Mouse (Mus musculus) midbrain, postnatal 0 days (tissue): ENCODE data around the gene Plekhg1. TPM values are rescaled to one million over a fixed set of nuclear protein-coding genes. Genes with fewer than 3 reads are reported as not detected.

Experiments
- ATAC-seq: fragments of 200-750 bp; cut with Nextera tagmentation; 2 replicates; pipeline ENCODE4 v1.8.0; 2017; ENCODE audit warnings: moderate number of reproducible peaks, mild to moderate bottlenecking, moderate TSS enrichment, moderate library complexity; ENCODE audit not compliant: low FRiP score
- DNase-seq: peaks from one replicate; pipeline ENCODE4 v3.0.0-alpha.2; 2015; ENCODE audit warnings: low spot score
- H3K27ac ChIP-seq: fragments of 300-500 bp; sonication (generic); 2 replicates; pipeline ENCODE4 v1.5.1; 2014; ENCODE audit warnings: low read depth, mild to moderate bottlenecking, low read length, mixed read lengths
- H3K27me3 ChIP-seq: fragments of 300-500 bp; sonication (generic); 2 replicates; pipeline ENCODE4 v1.6.1; 2014; ENCODE audit warnings: low read length, control low read depth, mixed read lengths; ENCODE audit not compliant: insufficient read depth
- H3K36me3 ChIP-seq: fragments of 300-500 bp; sonication (generic); 2 replicates; pipeline ENCODE4 v1.6.1; 2014; ENCODE audit warnings: low read length, control low read depth, mixed read lengths; ENCODE audit not compliant: insufficient read depth
- H3K4me1 ChIP-seq: fragments of 300-500 bp; sonication (generic); 2 replicates; pipeline ENCODE4 v1.6.1; 2014; ENCODE audit warnings: mild to moderate bottlenecking, control low read depth, antibody characterized with exemption, low read length, mixed read lengths; ENCODE audit not compliant: insufficient read depth
- H3K4me2 ChIP-seq: fragments of 300-500 bp; sonication (generic); 2 replicates; pipeline ENCODE4 v1.6.1; 2014; ENCODE audit warnings: low read depth, mild to moderate bottlenecking, low read length, mixed read lengths; ENCODE audit not compliant: poor library complexity, severe bottlenecking
- H3K4me3 ChIP-seq: fragments of 300-500 bp; sonication (generic); 2 replicates; pipeline ENCODE4 v1.5.1; 2014; ENCODE audit warnings: low read depth, mild to moderate bottlenecking, low read length, moderate library complexity
- H3K9ac ChIP-seq: fragments of 300-500 bp; sonication (generic); replicated peaks from 2 replicates; pipeline ENCODE4 v1.6.1; 2014; ENCODE audit warnings: mild to moderate bottlenecking, low read length, moderate library complexity, mixed read lengths; ENCODE audit not compliant: poor library complexity, severe bottlenecking
- H3K9me3 ChIP-seq: fragments of 300-500 bp; sonication (generic); 2 replicates; pipeline ENCODE4 v1.6.1; 2016; ENCODE audit warnings: low read length, control low read depth
- CTCF ChIP-seq: IDR thresholded peaks from 2 replicates; pipeline ENCODE4 v1.5.1; 2016; ENCODE audit warnings: antibody characterized with exemption, mild to moderate bottlenecking
- WGBS: fragments of 180-500 bp; shearing (Covaris S2); extraction: QIAGEN DNeasy Blood & Tissue Kit; methylation state at CpG from one replicate; pipeline ENCODE4 v1.1.7; 2014; 5-methylcytosine and 5-hydroxymethylcytosine counted together
- polyA plus RNA-seq: library from polyadenylated mRNA; unstranded; fragments of >200 nt; fragmentation: Nextera tagmentation; extraction: Ambion mirVana; gene quantifications from 2 replicates; pipeline ENCODE4 v1.2.1, GENCODE M21; 2015
- total RNA-seq: library from RNA; depleted of rRNA; stranded (reverse); fragments of >200 nt; gene quantifications from 2 replicates; pipeline ENCODE4 v1.2.3, GENCODE M21; 2014; rRNA removed

Gene Plekhg1
- total RNA-seq: 14.9 and 17.1 TPM in 2 replicates
- polyA plus RNA-seq: 4.7 and 5.7 TPM in 2 replicates

- H3K27ac ChIP-seq: peak within 1 kb of the TSS; percentile 65
- peak within 1 kb of the TSS; percentile 61 for H3K4me3 ChIP-seq
- peak; percentile 85 for ATAC-seq
- H3K9me3 ChIP-seq: no peaks in the 10 kb centered on the region
- H3K36me3 ChIP-seq: no peaks in the 10 kb centered on the region
- WGBS: 2% methylated on average over 12 of the region's 29 CpGs
- peak; percentile 77 for DNase-seq
- peak within 1 kb of the TSS; percentile 55 for H3K9ac ChIP-seq
- H3K4me2 ChIP-seq: peak within 1 kb of the TSS; percentile 98
- H3K27me3 ChIP-seq: no peaks in the 10 kb centered on the region
- peak; percentile 37 for TF ChIP-seq CTCF
- H3K4me1 ChIP-seq: no peaks in the 10 kb centered on the region
These were observed at the start of gene Plekhg1 for GRCm38 (mm10) chr10:3740148-3740503. Gene Plekhg1, plus strand, starts transcription at chr10:3740364.

GRCm38 (mm10) chr10:3692791-3693190 lies 47.4 kb upstream of the Plekhg1 start:
- no peaks in the 10 kb centered on the region for H3K4me1 ChIP-seq
- TF ChIP-seq CTCF: no peak
- ATAC-seq: no peak
- no peaks in the 10 kb centered on the region for H3K36me3 ChIP-seq
- no peaks in the 10 kb centered on the region for H3K27me3 ChIP-seq
- 80% methylated on average over 1 of the region's 1 CpGs for WGBS
- no peaks in the 10 kb centered on the region for H3K9me3 ChIP-seq
- H3K27ac ChIP-seq: no peak overlapping the region
- no peak overlapping the region for H3K9ac ChIP-seq
- no peak for DNase-seq
- no peak overlapping the region for H3K4me2 ChIP-seq
- H3K4me3 ChIP-seq: no peak overlapping the region

GRCm38 (mm10) chr10:3693699-3694280 lies 46.4 kb upstream of the Plekhg1 start:
- 56% methylated on average over 6 of the region's 6 CpGs for WGBS
- no peak overlapping the region for H3K27ac ChIP-seq
- H3K36me3 ChIP-seq: no peaks in the 10 kb centered on the region
- no peak for TF ChIP-seq CTCF
- no peak overlapping the region for H3K4me2 ChIP-seq
- no peak overlapping the region for H3K9ac ChIP-seq
- no peak overlapping the region for H3K4me3 ChIP-seq
- no peaks in the 10 kb centered on the region for H3K27me3 ChIP-seq
- no peak for ATAC-seq
- H3K4me1 ChIP-seq: no peaks in the 10 kb centered on the region
- no peak for DNase-seq
- no peaks in the 10 kb centered on the region for H3K9me3 ChIP-seq

- H3K4me2 ChIP-seq: no peak overlapping the region
- no peaks in the 10 kb centered on the region for H3K36me3 ChIP-seq
- no peaks in the 10 kb centered on the region for H3K4me1 ChIP-seq
- H3K27me3 ChIP-seq: no peaks in the 10 kb centered on the region
- H3K4me3 ChIP-seq: no peak overlapping the region
- 0 out of 2 replicates have a peak overlapping the region, but pooled peaks have one; percentile 33 for H3K27ac ChIP-seq
- DNase-seq (peak; percentile 49), ATAC-seq (peak; percentile 21; the same call in 1 of the 2 replicates)
- no peak for TF ChIP-seq CTCF
- no peak overlapping the region for H3K9ac ChIP-seq
- no peaks in the 10 kb centered on the region for H3K9me3 ChIP-seq
- 54% methylated on average over 5 of the region's 5 CpGs for WGBS
These were observed 44.7 kb upstream of the Plekhg1 start for GRCm38 (mm10) chr10:3695332-3695905.

GRCm38 (mm10) chr10:3696727-3697348 lies 43.3 kb upstream of the Plekhg1 start:
- ATAC-seq (peak; percentile 56), DNase-seq (peak; percentile 74)
- H3K4me1 ChIP-seq: no peaks in the 10 kb centered on the region
- no peak overlapping the region; the same call in 1 of the 2 replicates for H3K4me2 ChIP-seq
- no peaks in the 10 kb centered on the region for H3K36me3 ChIP-seq
- peak overlapping the region; percentile 33; the same call in 1 of the 2 replicates for H3K27ac ChIP-seq
- WGBS: 51% methylated on average over 8 of the region's 8 CpGs
- no peak for TF ChIP-seq CTCF
- H3K4me3 ChIP-seq: no peak overlapping the region
- H3K9me3 ChIP-seq: no peaks in the 10 kb centered on the region
- H3K27me3 ChIP-seq: no peaks in the 10 kb centered on the region
- no peak overlapping the region for H3K9ac ChIP-seq

GRCm38 (mm10) chr10:3697500-3697899 lies 42.7 kb upstream of the Plekhg1 start:
- Histone ChIP-seq H3K36me3 (no peaks in the 10 kb centered on the region), H3K4me2 (no peak overlapping the region), H3K9me3 (no peaks in the 10 kb centered on the region), H3K4me1 (no peaks in the 10 kb centered on the region), H3K27ac (no peak overlapping the region), H3K9ac (no peak overlapping the region), H3K4me3 (no peak overlapping the region), H3K27me3 (no peaks in the 10 kb centered on the region)
- no peak for TF ChIP-seq CTCF
- 84% methylated on average over 5 of the region's 5 CpGs for WGBS
- DNase-seq (no peak), ATAC-seq (no peak)
